Mouse (Mus musculus) ES-Bruce4 (cell line): ENCODE measurements at regions not wholly inside any gene's neighbourhood (a gene's known extent, or its start where the extent isn't known, plus 50 kb on each side); places are given as distances from the start of the nearest gene placed in this dataset.

Experiments
- H3K27ac ChIP-seq: 2 replicates; pipeline ENCODE4 v1.5.1; 2012; ENCODE audit warnings: low read length, inconsistent platforms; ENCODE audit not compliant: insufficient read depth
- H3K27me3 ChIP-seq: 2 replicates; pipeline ENCODE4 v1.6.1; 2012; ENCODE audit warnings: mild to moderate bottlenecking, low read length, inconsistent platforms; ENCODE audit not compliant: control insufficient read depth, poor library complexity, insufficient read depth, severe bottlenecking
- H3K36me3 ChIP-seq: 2 replicates; pipeline ENCODE4 v1.6.1; 2012; ENCODE audit warnings: inconsistent platforms, mild to moderate bottlenecking, low read length, moderate library complexity; ENCODE audit not compliant: control insufficient read depth, poor library complexity, insufficient read depth, severe bottlenecking
- H3K4me1 ChIP-seq: one replicate; pipeline ENCODE4 v1.8.1; 2011; ENCODE audit warnings: low read length; ENCODE audit not compliant: control insufficient read depth, insufficient read depth
- H3K4me3 ChIP-seq: 2 replicates; pipeline ENCODE4 v1.5.1; 2011; ENCODE audit warnings: low read depth, mild to moderate bottlenecking, low read length
- H3K9ac ChIP-seq: 2 replicates; pipeline ENCODE4 v1.6.1; 2012; ENCODE audit warnings: low read depth, mild to moderate bottlenecking, inconsistent platforms; ENCODE audit not compliant: poor library complexity, severe bottlenecking
- H3K9me3 ChIP-seq: replicated peaks from 2 replicates; pipeline ENCODE4 v1.6.1; 2012; ENCODE audit warnings: mild to moderate bottlenecking, low read length, inconsistent platforms; ENCODE audit not compliant: control insufficient read depth, poor library complexity, insufficient read depth, severe bottlenecking
- CTCF ChIP-seq: IDR thresholded peaks from one replicate; pipeline ENCODE4 v1.8.1; 2011; ENCODE audit warnings: low read depth, low read length
- EP300 ChIP-seq: IDR thresholded peaks from 2 replicates; pipeline ENCODE4 v1.6.1; 2011; ENCODE audit warnings: low read depth, low read length; ENCODE audit not compliant: insufficient read depth
- POLR2A ChIP-seq: IDR thresholded peaks from one replicate; pipeline ENCODE4 v1.8.1; 2011; ENCODE audit warnings: low read length; ENCODE audit not compliant: insufficient read depth

DNA sequence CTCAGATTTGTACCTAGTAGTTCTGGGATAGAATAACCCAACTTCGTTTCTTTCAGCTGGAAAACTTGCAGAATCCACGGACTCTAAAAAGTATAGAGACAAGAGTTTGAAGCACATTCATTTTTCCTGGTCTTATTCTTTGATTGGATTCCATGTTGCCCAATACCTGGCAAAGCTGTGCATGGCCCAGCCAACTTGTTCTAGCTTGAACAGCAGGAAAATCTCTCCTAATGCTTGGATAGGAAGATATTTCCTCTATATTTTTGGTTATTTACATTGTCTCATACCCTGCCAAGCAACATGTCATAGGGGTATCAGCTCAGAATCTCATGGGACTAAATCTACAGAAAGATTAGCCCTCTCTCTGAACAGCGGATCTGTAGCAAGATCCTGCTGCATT is 492.3 kb upstream of the Kif2a start:
- Histone ChIP-seq H3K27me3 (no peaks in the 10 kb centered on the region; the same call in 1 of the 2 replicates), H3K27ac (no peak overlapping the region), H3K36me3 (no peaks in the 10 kb centered on the region), H3K4me1 (no peaks in the 10 kb centered on the region), H3K9ac (no peak overlapping the region), H3K9me3 (no peaks in the 10 kb centered on the region), H3K4me3 (no peak overlapping the region)
- no peak for TF ChIP-seq CTCF
- no peak for TF ChIP-seq POLR2A
- no peak for TF ChIP-seq EP300

DNA sequence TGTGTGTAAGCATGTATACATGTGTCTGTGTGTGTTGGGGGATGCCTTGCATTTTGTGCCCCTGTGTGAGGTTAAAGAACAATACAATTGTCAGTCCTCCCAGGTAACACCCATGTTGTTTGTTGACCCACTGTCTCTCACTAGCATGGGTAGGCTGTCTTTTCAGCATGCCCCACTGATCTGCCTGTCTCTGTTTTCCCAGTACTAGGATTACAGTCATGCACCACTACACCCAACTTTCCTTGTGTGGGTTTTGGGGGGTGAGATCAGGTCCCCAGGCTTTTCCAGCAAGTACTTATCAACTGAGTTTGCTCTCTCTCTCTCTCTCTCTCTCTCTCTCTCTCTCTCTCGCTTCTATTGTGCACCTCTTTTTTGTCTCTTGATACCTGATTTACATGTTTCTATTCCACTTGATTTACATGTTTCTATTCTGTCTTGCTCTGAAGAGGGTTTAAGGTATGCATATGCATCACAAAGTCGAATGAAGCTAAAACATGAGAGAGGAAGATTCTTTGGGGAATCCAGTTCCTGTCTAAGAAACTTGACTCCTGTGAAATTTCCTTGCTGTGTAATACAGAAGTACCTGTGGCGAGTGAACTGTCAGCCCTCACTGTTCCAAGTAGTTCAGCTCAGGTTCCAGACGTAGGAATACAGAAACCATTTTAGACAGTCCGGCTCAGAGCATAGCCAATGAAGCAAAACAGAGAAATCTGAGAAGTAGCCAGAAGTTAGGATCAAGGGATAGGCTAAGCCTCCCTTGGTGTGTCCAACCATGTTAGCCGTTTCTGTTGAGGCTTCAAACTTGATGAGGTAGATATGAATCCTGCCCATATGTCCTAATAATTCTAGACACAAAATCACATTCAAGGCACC is 491.6 kb upstream of the Kif2a start:
- H3K27ac ChIP-seq: no peak overlapping the region
- H3K4me3 ChIP-seq: no peak overlapping the region
- no peaks in the 10 kb centered on the region for H3K9me3 ChIP-seq
- H3K27me3 ChIP-seq: no peaks in the 10 kb centered on the region; the same call in 1 of the 2 replicates
- no peaks in the 10 kb centered on the region for H3K36me3 ChIP-seq
- H3K9ac ChIP-seq: no peak overlapping the region
- H3K4me1 ChIP-seq: no peaks in the 10 kb centered on the region
- TF ChIP-seq CTCF (no peak), POLR2A (no peak), EP300 (no peak)

DNA sequence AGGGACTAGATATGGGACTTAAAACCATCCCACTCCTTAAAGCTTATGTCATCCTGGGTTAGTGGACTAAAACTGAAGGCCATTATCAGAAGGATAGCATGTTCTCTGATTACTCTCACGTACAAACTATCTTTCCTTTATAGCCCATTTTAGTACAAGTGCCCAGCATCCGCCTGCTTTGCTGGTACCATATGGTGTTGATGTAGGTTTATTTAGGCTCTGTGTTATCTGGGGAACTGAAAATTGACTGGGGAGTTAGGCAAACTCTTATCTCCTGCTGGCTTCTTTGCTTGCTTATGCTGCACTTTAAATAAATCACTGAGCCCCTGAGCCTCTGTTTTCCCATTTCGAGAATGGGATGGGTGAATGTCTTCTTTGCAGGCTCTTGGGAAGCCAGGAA is 485.4 kb upstream of the Kif2a start:
- Histone ChIP-seq H3K27ac (no peak overlapping the region), H3K4me1 (no peaks in the 10 kb centered on the region), H3K9ac (no peak overlapping the region), H3K27me3 (no peaks in the 10 kb centered on the region; the same call in 1 of the 2 replicates), H3K4me3 (no peak overlapping the region), H3K9me3 (no peaks in the 10 kb centered on the region), H3K36me3 (no peaks in the 10 kb centered on the region)
- TF ChIP-seq CTCF (no peak), POLR2A (no peak), EP300 (no peak)

GRCm38 (mm10) chr13:107506832-107507231 is 484.9 kb upstream of the Kif2a start:
- TF ChIP-seq CTCF (no peak), POLR2A (no peak), EP300 (no peak)
- no peak overlapping the region for H3K4me3 ChIP-seq
- no peaks in the 10 kb centered on the region for H3K36me3 ChIP-seq
- no peak overlapping the region for H3K9ac ChIP-seq
- H3K9me3 ChIP-seq: no peaks in the 10 kb centered on the region
- H3K27me3 ChIP-seq: no peaks in the 10 kb centered on the region; the same call in 1 of the 2 replicates
- H3K4me1 ChIP-seq: no peaks in the 10 kb centered on the region
- H3K27ac ChIP-seq: no peak overlapping the region

- H3K4me1 ChIP-seq: no peaks in the 10 kb centered on the region
- no peaks in the 10 kb centered on the region; the same call in 1 of the 2 replicates for H3K27me3 ChIP-seq
- no peak overlapping the region for H3K9ac ChIP-seq
- no peaks in the 10 kb centered on the region for H3K36me3 ChIP-seq
- H3K4me3 ChIP-seq: no peak overlapping the region
- no peak overlapping the region for H3K27ac ChIP-seq
- no peaks in the 10 kb centered on the region for H3K9me3 ChIP-seq
- TF ChIP-seq EP300 (no peak), CTCF (no peak), POLR2A (no peak)
Measured at GRCm38 (mm10) chr13:107505318-107505717, 483.4 kb upstream of the Kif2a start.

- Histone ChIP-seq H3K4me3 (no peak overlapping the region), H3K36me3 (no peaks in the 10 kb centered on the region), H3K9me3 (no peaks in the 10 kb centered on the region), H3K27ac (no peak overlapping the region), H3K4me1 (no peaks in the 10 kb centered on the region), H3K27me3 (no peaks in the 10 kb centered on the region), H3K9ac (no peak overlapping the region)
- no peak for TF ChIP-seq POLR2A
- TF ChIP-seq CTCF: no peak
- no peak for TF ChIP-seq EP300
Measured at GRCm38 (mm10) chr13:107502261-107502660, 480.3 kb upstream of the Kif2a start.
